Mouse (Mus musculus) lung, adult 2 months (tissue): ENCODE results near the gene Wfdc5. TPM values are rescaled to one million over a fixed set of nuclear protein-coding genes. Genes with fewer than 3 reads are reported as not detected.

Experiments used
- DNase-seq: peaks from one replicate; pipeline ENCODE4 v3.0.0; 2022
- H3K4me1 ChIP-seq: fragments of 200-500 bp; 2 replicates; pipeline ENCODE4 v1.6.1; 2011; ENCODE audit warnings: low read length; ENCODE audit not compliant: control insufficient read depth, insufficient read depth
- H3K4me3 ChIP-seq: fragments of 200-500 bp; replicated peaks from 2 replicates; pipeline ENCODE3; 2011; ENCODE audit warnings: low read depth, mild to moderate bottlenecking, control low read depth, low read length; ENCODE audit errors: extremely low read depth
- CTCF ChIP-seq: fragments of 200-500 bp; IDR thresholded peaks from 2 replicates; pipeline ENCODE4 v1.5.1; 2011; ENCODE audit warnings: mild to moderate bottlenecking, low read length, control low read depth; ENCODE audit not compliant: insufficient read depth
- POLR2A ChIP-seq: fragments of 200-500 bp; IDR thresholded peaks from 2 replicates; pipeline ENCODE4 v1.6.1; 2011; ENCODE audit warnings: low read depth, mild to moderate bottlenecking, control low read depth, low read length, borderline replicate concordance; ENCODE audit errors: extremely low read depth
- WGBS: fragments of 180-500 bp; shearing (Covaris S2); methylation state at CpG from one replicate; pipeline ENCODE4 v1.1.7; 2018; 5-methylcytosine and 5-hydroxymethylcytosine counted together
- polyA plus RNA-seq: library from polyadenylated mRNA; depleted of rRNA; stranded (reverse); fragments of >200 nt; gene quantifications from 2 replicates; pipeline ENCODE4 v1.2.3, GENCODE M21; 2012

Wfdc5 gene
- polyA plus RNA-seq, 1 experiment: 16.2 TPM

GRCm38 (mm10) chr2:164177831-164178230 is 4.7 kb downstream of the Wfdc5 start:
- WGBS: 83% methylated on average over 5 of the region's 5 CpGs
- H3K4me3 ChIP-seq: no peak overlapping the region
- no peaks in the 10 kb centered on the region for H3K4me1 ChIP-seq
- no peak for DNase-seq
- TF ChIP-seq CTCF: no peak
- TF ChIP-seq POLR2A: no peak

GRCm38 (mm10) chr2:164175850-164176249 is 6.7 kb downstream of the Wfdc5 start:
- WGBS: 62% methylated on average over 3 of the region's 3 CpGs
- TF ChIP-seq POLR2A: no peak
- TF ChIP-seq CTCF: no peak
- no peak for DNase-seq
- Histone ChIP-seq H3K4me1 (no peaks in the 10 kb centered on the region), H3K4me3 (no peak overlapping the region)

- TF ChIP-seq POLR2A: no peak
- no peak for TF ChIP-seq CTCF
- Histone ChIP-seq H3K4me1 (no peaks in the 10 kb centered on the region), H3K4me3 (no peak overlapping the region)
- WGBS: 77% methylated on average over 8 of the region's 8 CpGs
- no peak for DNase-seq
Observed at GRCm38 (mm10) chr2:164174649-164175395, 7.7 kb downstream of the Wfdc5 start.

- no peak overlapping the region for H3K4me3 ChIP-seq
- 50% methylated on average over 3 of the region's 3 CpGs for WGBS
- no peak for DNase-seq
- TF ChIP-seq CTCF (no peak), POLR2A (no peak)
- H3K4me1 ChIP-seq: no peaks in the 10 kb centered on the region
Observed at GRCm38 (mm10) chr2:164173394-164173793, 9.1 kb downstream of the Wfdc5 start.

- DNase-seq: no peak
- H3K4me1 ChIP-seq: no peaks in the 10 kb centered on the region
- TF ChIP-seq CTCF (no peak), POLR2A (no peak)
- H3K4me3 ChIP-seq: no peak within 1 kb of the TSS
- WGBS: 2% methylated on average over 29 of the region's 29 CpGs
Observed at GRCm38 (mm10) chr2:164170902-164171301, 11.6 kb downstream of the Wfdc5 start, which contains the start of gene Kcns1. Kcns1 (minus strand) TSS chr2:164171113.

GRCm38 (mm10) chr2:164170326-164170725 is 12.2 kb downstream of the Wfdc5 start:
- Histone ChIP-seq H3K4me3 (no peak overlapping the region), H3K4me1 (no peaks in the 10 kb centered on the region)
- DNase-seq: no peak
- WGBS: 9% methylated on average over 11 of the region's 11 CpGs
- TF ChIP-seq CTCF (no peak), POLR2A (no peak)

GRCm38 (mm10) chr2:164168571-164168946 is 14.0 kb downstream of the Wfdc5 start:
- Histone ChIP-seq H3K4me3 (no peak overlapping the region), H3K4me1 (no peaks in the 10 kb centered on the region)
- TF ChIP-seq CTCF: no peak
- TF ChIP-seq POLR2A: no peak
- DNase-seq: no peak
- WGBS: 10% methylated on average over 42 of the region's 42 CpGs

- DNase-seq: no peak
- Histone ChIP-seq H3K4me3 (no peak overlapping the region), H3K4me1 (no peaks in the 10 kb centered on the region)
- no peak for TF ChIP-seq CTCF
- TF ChIP-seq POLR2A: no peak
- WGBS: 12% methylated on average over 90 of the region's 90 CpGs
Observed at GRCm38 (mm10) chr2:164167752-164168570, 14.6 kb downstream of the Wfdc5 start.

- TF ChIP-seq CTCF (no peak), POLR2A (no peak)
- Histone ChIP-seq H3K4me1 (no peaks in the 10 kb centered on the region), H3K4me3 (no peak overlapping the region)
- DNase-seq: no peak
- WGBS: 90% methylated on average over 5 of the region's 5 CpGs
Observed at GRCm38 (mm10) chr2:164164941-164165340, 17.6 kb downstream of the Wfdc5 start.

- WGBS: 71% methylated on average over 11 of the region's 11 CpGs
- TF ChIP-seq POLR2A (no peak), CTCF (no peak)
- DNase-seq: no peak
- Histone ChIP-seq H3K4me1 (no peaks in the 10 kb centered on the region), H3K4me3 (no peak overlapping the region)
Observed at GRCm38 (mm10) chr2:164161515-164162055, 21.0 kb downstream of the Wfdc5 start.
